Mouse (Mus musculus) embryonic facial prominence, embryonic 10.5 days (tissue): ENCODE measurements around the gene Scube2. TPM values are rescaled to one million over a fixed set of nuclear protein-coding genes. Genes with fewer than 3 reads are reported as not detected.
A peak's percentile ranks its signal among the peaks of the same experiment; 100 is the strongest.

Experiments used
- DNase-seq: peaks from one replicate; pipeline ENCODE4 v3.0.0-alpha.2; 2017; ENCODE audit warnings: low spot score
- H3K27ac ChIP-seq: fragments of 300-500 bp; sonication (generic); replicated peaks from 2 replicates; pipeline ENCODE4 v1.5.1; 2016; ENCODE audit warnings: mild to moderate bottlenecking
- H3K27me3 ChIP-seq: fragments of 300-500 bp; sonication (generic); replicated peaks from 2 replicates; pipeline ENCODE4 v1.6.1; 2016; ENCODE audit warnings: low read depth, mild to moderate bottlenecking; ENCODE audit not compliant: poor library complexity, severe bottlenecking
- H3K36me3 ChIP-seq: fragments of 300-500 bp; sonication (generic); replicated peaks from 2 replicates; pipeline ENCODE4 v1.6.1; 2016; ENCODE audit warnings: mild to moderate bottlenecking, moderate library complexity
- H3K4me1 ChIP-seq: fragments of 300-500 bp; sonication (generic); 2 replicates; pipeline ENCODE4 v1.6.1; 2016
- H3K4me3 ChIP-seq: fragments of 300-500 bp; sonication (generic); 2 replicates; pipeline ENCODE4 v1.5.1; 2016; ENCODE audit warnings: mild to moderate bottlenecking, moderate library complexity
- H3K9me3 ChIP-seq: fragments of 300-500 bp; sonication (generic); 2 replicates; pipeline ENCODE4 v1.6.1; 2016; ENCODE audit warnings: mild to moderate bottlenecking
- WGBS: fragments of 180-500 bp; shearing (Covaris S2); methylation state at CpG from one replicate; pipeline ENCODE4 v1.1.7; 2016; 5-methylcytosine and 5-hydroxymethylcytosine counted together
- polyA plus RNA-seq: library from polyadenylated mRNA; unstranded; fragments of >200 nt; fragmentation: Nextera tagmentation; extraction: Ambion mirVana; gene quantifications from 2 replicates; pipeline ENCODE4 v1.2.1, GENCODE M21; 2016

The Scube2 gene
- polyA plus RNA-seq, 1 experiment from 2014 or later, result 0.77 TPM

- 62% methylated on average over 3 of the region's 3 CpGs for WGBS
- Histone ChIP-seq H3K36me3 (no peaks in the 10 kb centered on the region), H3K4me1 (no peaks in the 10 kb centered on the region), H3K27ac (no peak overlapping the region), H3K9me3 (no peaks in the 10 kb centered on the region), H3K4me3 (no peak overlapping the region), H3K27me3 (no peaks in the 10 kb centered on the region)
- DNase-seq, result no peak
Observed at GRCm38 (mm10) chr7:109875598-109875997, 10.1 kb upstream of the Scube2 start.

- H3K4me1 ChIP-seq, result no peaks in the 10 kb centered on the region
- DNase-seq, result no peak
- no peak overlapping the region for H3K4me3 ChIP-seq
- no peaks in the 10 kb centered on the region for H3K27me3 ChIP-seq
- H3K36me3 ChIP-seq, result no peaks in the 10 kb centered on the region
- H3K9me3 ChIP-seq, result no peaks in the 10 kb centered on the region
- H3K27ac ChIP-seq, result no peak overlapping the region
Observed at GRCm38 (mm10) chr7:109875033-109875432, 9.6 kb upstream of the Scube2 start.

- H3K27ac ChIP-seq, result no peak overlapping the region
Observed at GRCm38 (mm10) chr7:109873170-109873569, 7.7 kb upstream of the Scube2 start.

GRCm38 (mm10) chr7:109871232-109871631 is 5.8 kb upstream of the Scube2 start:
- Histone ChIP-seq H3K27me3 (peaks cover 26% of the 10 kb centered on the region), H3K36me3 (no peaks in the 10 kb centered on the region), H3K4me1 (peaks cover 10% of the 10 kb centered on the region), H3K4me3 (no peak overlapping the region), H3K9me3 (no peaks in the 10 kb centered on the region), H3K27ac (no peak overlapping the region)
- no peak for DNase-seq
- WGBS, result 82% methylated on average over 5 of the region's 5 CpGs

More at GRCm38 (mm10) chr7:109873170-109873569, 7.7 kb upstream of the Scube2 start:
- H3K9me3 ChIP-seq, result no peaks in the 10 kb centered on the region
- DNase-seq, result no peak
- no peaks in the 10 kb centered on the region for H3K4me1 ChIP-seq
- peaks cover 9% of the 10 kb centered on the region for H3K27me3 ChIP-seq
- H3K4me3 ChIP-seq, result no peak overlapping the region
- WGBS, result 52% methylated on average over 5 of the region's 5 CpGs
- H3K36me3 ChIP-seq, result no peaks in the 10 kb centered on the region

- Histone ChIP-seq H3K27ac (no peak overlapping the region), H3K36me3 (no peaks in the 10 kb centered on the region), H3K4me3 (no peak overlapping the region), H3K4me1 (peaks cover 31% of the 10 kb centered on the region), H3K9me3 (no peaks in the 10 kb centered on the region), H3K27me3 (peaks cover 53% of the 10 kb centered on the region)
- DNase-seq, result peak; percentile 30
- 42% methylated on average over 3 of the region's 3 CpGs for WGBS
Observed at GRCm38 (mm10) chr7:109868498-109868897, 3.0 kb upstream of the Scube2 start.

- H3K9me3 ChIP-seq, result no peaks in the 10 kb centered on the region
- peaks cover 66% of the 10 kb centered on the region for H3K27me3 ChIP-seq
- no peak overlapping the region for H3K4me3 ChIP-seq
- H3K36me3 ChIP-seq, result no peaks in the 10 kb centered on the region
- peaks cover 31% of the 10 kb centered on the region for H3K4me1 ChIP-seq
- 61% methylated on average over 3 of the region's 3 CpGs for WGBS
- H3K27ac ChIP-seq, result no peak overlapping the region
- no peak for DNase-seq
Observed at GRCm38 (mm10) chr7:109866643-109867042, 1.2 kb upstream of the Scube2 start.

GRCm38 (mm10) chr7:109863561-109863960 is 1.9 kb downstream of the Scube2 start:
- no peak for DNase-seq
- no peak overlapping the region for H3K27ac ChIP-seq
- H3K36me3 ChIP-seq, result no peaks in the 10 kb centered on the region
- H3K9me3 ChIP-seq, result no peaks in the 10 kb centered on the region
- peaks cover 31% of the 10 kb centered on the region for H3K4me1 ChIP-seq
- 20% methylated on average over 4 of the region's 4 CpGs for WGBS
- H3K27me3 ChIP-seq, result peaks cover 59% of the 10 kb centered on the region
- H3K4me3 ChIP-seq, result no peak overlapping the region

- Histone ChIP-seq H3K9me3 (no peaks in the 10 kb centered on the region), H3K27me3 (peaks cover 29% of the 10 kb centered on the region), H3K27ac (no peak overlapping the region), H3K4me3 (no peak overlapping the region), H3K36me3 (no peaks in the 10 kb centered on the region), H3K4me1 (peaks cover 10% of the 10 kb centered on the region)
- DNase-seq, result no peak
- WGBS, result 90% methylated on average over 7 of the region's 7 CpGs
Observed at GRCm38 (mm10) chr7:109860162-109860561, 5.3 kb downstream of the Scube2 start.

- WGBS, result 67% methylated on average over 6 of the region's 6 CpGs
Observed at GRCm38 (mm10) chr7:109859354-109859753, 6.1 kb downstream of the Scube2 start.

GRCm38 (mm10) chr7:109852752-109853212 is 12.7 kb downstream of the Scube2 start:
- Histone ChIP-seq H3K27me3 (peaks cover 17% of the 10 kb centered on the region), H3K9me3 (no peaks in the 10 kb centered on the region), H3K36me3 (no peaks in the 10 kb centered on the region), H3K27ac (no peak overlapping the region), H3K4me1 (peaks cover 36% of the 10 kb centered on the region), H3K4me3 (no peak overlapping the region)
- no peak for DNase-seq
- WGBS, result 66% methylated on average over 7 of the region's 7 CpGs

More at GRCm38 (mm10) chr7:109859354-109859753, 6.1 kb downstream of the Scube2 start:
- Histone ChIP-seq H3K27me3 (peaks cover 21% of the 10 kb centered on the region), H3K9me3 (no peaks in the 10 kb centered on the region), H3K4me1 (peaks cover 7% of the 10 kb centered on the region; the same call in 1 of the 2 replicates), H3K4me3 (no peak overlapping the region), H3K27ac (no peak overlapping the region), H3K36me3 (no peaks in the 10 kb centered on the region)
- no peak for DNase-seq

- H3K27ac ChIP-seq, result no peak overlapping the region
- WGBS, result 96% methylated on average over 7 of the region's 7 CpGs
- DNase-seq, result no peak
- peaks cover 17% of the 10 kb centered on the region for H3K27me3 ChIP-seq
- no peaks in the 10 kb centered on the region for H3K36me3 ChIP-seq
- H3K4me3 ChIP-seq, result no peak overlapping the region
- peaks cover 36% of the 10 kb centered on the region for H3K4me1 ChIP-seq
- no peaks in the 10 kb centered on the region for H3K9me3 ChIP-seq
Observed at GRCm38 (mm10) chr7:109852017-109852416, 13.5 kb downstream of the Scube2 start.

- Histone ChIP-seq H3K4me3 (no peak overlapping the region), H3K27me3 (peaks cover 17% of the 10 kb centered on the region), H3K27ac (peak overlapping the region; percentile 54; the same call in 1 of the 2 replicates), H3K4me1 (peaks cover 36% of the 10 kb centered on the region), H3K36me3 (no peaks in the 10 kb centered on the region), H3K9me3 (no peaks in the 10 kb centered on the region)
- no peak for DNase-seq
- 67% methylated on average over 3 of the region's 3 CpGs for WGBS
Observed at GRCm38 (mm10) chr7:109850531-109850930, 14.9 kb downstream of the Scube2 start.

GRCm38 (mm10) chr7:109849750-109850434 is 15.6 kb downstream of the Scube2 start:
- no peak for DNase-seq
- no peaks in the 10 kb centered on the region for H3K36me3 ChIP-seq
- H3K9me3 ChIP-seq, result no peaks in the 10 kb centered on the region
- WGBS, result 52% methylated on average over 8 of the region's 8 CpGs
- H3K4me3 ChIP-seq, result no peak overlapping the region
- H3K27me3 ChIP-seq, result peaks cover 17% of the 10 kb centered on the region
- H3K27ac ChIP-seq, result peak overlapping the region; percentile 48; the same call in 1 of the 2 replicates
- H3K4me1 ChIP-seq, result peaks cover 36% of the 10 kb centered on the region
